Mouse (Mus musculus): ENCODE data around the gene Ier3. TPM values are rescaled to one million over a fixed set of nuclear protein-coding genes. Genes with fewer than 3 reads are reported as not detected.

Ier3 gene
- polyA plus RNA-seq, 1 experiment from 2014 or later = 93.1 TPM

DNA sequence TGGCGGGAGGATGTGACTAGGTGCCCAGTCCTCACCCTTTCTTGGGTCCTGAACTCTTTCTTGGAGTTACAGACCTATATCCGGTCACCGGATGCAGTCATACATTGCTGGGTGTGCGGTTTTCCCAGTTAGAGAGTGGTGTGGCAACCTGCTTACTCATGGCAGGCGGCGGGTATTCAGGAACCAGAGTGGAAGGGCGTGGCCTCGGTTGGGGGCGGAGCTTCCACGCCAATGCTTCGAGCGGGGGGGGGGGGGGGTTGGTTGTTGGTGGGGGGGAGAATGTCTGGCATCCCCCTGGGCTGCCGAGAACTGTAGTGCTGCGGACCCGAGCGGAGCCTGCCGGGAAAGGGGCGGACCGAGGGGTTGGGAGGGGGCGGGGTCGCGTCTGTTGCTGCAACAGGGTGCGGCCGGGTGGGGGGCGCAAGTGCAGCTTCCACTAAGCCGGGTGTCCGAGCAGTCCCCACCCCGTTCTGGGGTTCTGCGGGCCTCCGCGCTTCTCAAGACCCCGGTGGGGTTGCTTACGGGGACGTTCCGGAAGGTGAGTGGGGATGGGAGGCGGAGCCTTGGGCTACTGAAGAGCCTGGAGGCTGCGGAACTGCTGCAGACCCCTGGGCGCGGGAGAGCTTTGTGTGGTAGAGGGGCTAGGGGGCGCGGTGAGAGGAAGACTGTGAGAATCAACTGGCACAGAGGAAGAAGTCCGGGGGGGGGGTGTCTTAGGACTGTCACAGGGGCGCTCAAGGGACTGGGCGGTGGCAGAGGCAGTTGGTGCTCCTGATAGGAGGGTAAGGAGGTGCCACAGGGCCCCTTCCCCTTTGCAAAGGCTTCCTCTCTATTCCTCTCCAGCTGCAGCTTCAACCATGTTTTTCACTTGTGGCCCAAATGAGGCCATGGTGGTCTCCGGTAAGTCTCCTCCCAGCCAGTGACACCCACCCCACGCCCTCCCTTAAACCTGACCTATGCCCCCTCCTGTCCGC, 1.8 kb downstream of the Ier3 start, which contains the start of gene Flot1:
Gene Flot1 (plus strand): TSS at position 267 of the 974 bp plus-strand sequence.
- peak within 1 kb of the TSS; percentile 70 for H3K4me3 ChIP-seq (replicated peaks; ENCODE audit: low read depth, low read length)
- H3K9me3 ChIP-seq (replicated peaks; ENCODE audit: low read length) = no peaks in the 10 kb centered on the region
- peak; percentile 86 for ATAC-seq (replicated peaks; ENCODE audit: low FRiP score, low read depth)
- TF ChIP-seq CTCF (IDR thresholded peaks at IDR 0.05; ENCODE audit: low read depth) = no peak
- no peaks in the 10 kb centered on the region for H3K27me3 ChIP-seq (ENCODE audit: insufficient read depth, low read length)
- 1% methylated on average over 37 of the region's 47 CpGs for WGBS
- peak; percentile 92 for DNase-seq (ENCODE audit: low spot score)
- H3K27ac ChIP-seq = peak within 1 kb of the TSS; percentile 87
- H3K36me3 ChIP-seq (ENCODE audit: insufficient read depth, low read length) = 0 out of 2 replicates have a peak, but pooled peaks cover 10% of the 10 kb centered on the region
- H3K4me1 ChIP-seq (replicated peaks; ENCODE audit: insufficient read depth, low read length) = peaks cover 6% of the 10 kb centered on the region; the same call in 1 of the 2 replicates
- H3K4me2 ChIP-seq (ENCODE audit: low read length) = peak within 1 kb of the TSS; percentile 94
- H3K9ac ChIP-seq (ENCODE audit: low read depth, low read length) = peak within 1 kb of the TSS; percentile 82

DNA sequence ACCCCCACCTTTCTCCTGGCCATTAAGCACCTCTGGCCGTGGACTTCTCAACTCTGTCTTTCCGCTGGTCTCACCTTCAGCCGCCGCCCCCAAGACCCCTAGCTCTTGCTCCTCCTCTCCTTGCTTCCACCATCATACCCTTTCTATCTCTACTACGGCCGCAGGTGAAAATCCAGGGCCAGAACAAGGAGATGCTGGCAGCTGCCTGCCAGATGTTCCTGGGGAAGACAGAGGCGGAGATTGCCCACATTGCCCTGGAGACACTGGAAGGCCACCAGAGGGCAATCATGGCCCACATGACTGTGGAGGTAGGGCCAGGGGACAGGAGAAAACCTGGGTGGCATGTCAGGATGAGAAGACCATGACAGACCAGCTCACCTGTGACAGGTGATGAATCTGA, 2.9 kb downstream of the Ier3 start:
- Histone ChIP-seq H3K9me3 (replicated peaks; ENCODE audit: low read length) (no peaks in the 10 kb centered on the region), H3K4me2 (ENCODE audit: low read length) (peak overlapping the region; percentile 94; the same call in 1 of the 2 replicates), H3K27me3 (ENCODE audit: insufficient read depth, low read length) (no peaks in the 10 kb centered on the region), H3K4me3 (replicated peaks; ENCODE audit: low read depth, low read length) (no peak overlapping the region), H3K9ac (ENCODE audit: low read depth, low read length) (no peak overlapping the region), H3K4me1 (replicated peaks; ENCODE audit: insufficient read depth, low read length) (peaks cover 6% of the 10 kb centered on the region; the same call in 1 of the 2 replicates), H3K36me3 (ENCODE audit: insufficient read depth, low read length) (0 out of 2 replicates have a peak, but pooled peaks cover 10% of the 10 kb centered on the region), H3K27ac (0 out of 2 replicates have a peak overlapping the region, but pooled peaks have one; percentile 87)
- ATAC-seq (replicated peaks; ENCODE audit: low FRiP score, low read depth) (no peak), DNase-seq (ENCODE audit: low spot score) (no peak)
- 60% methylated on average over 7 of the region's 7 CpGs for WGBS
- TF ChIP-seq CTCF (IDR thresholded peaks at IDR 0.05; ENCODE audit: low read depth) = peak; percentile 52; the same call in 1 of the 2 replicates

DNA sequence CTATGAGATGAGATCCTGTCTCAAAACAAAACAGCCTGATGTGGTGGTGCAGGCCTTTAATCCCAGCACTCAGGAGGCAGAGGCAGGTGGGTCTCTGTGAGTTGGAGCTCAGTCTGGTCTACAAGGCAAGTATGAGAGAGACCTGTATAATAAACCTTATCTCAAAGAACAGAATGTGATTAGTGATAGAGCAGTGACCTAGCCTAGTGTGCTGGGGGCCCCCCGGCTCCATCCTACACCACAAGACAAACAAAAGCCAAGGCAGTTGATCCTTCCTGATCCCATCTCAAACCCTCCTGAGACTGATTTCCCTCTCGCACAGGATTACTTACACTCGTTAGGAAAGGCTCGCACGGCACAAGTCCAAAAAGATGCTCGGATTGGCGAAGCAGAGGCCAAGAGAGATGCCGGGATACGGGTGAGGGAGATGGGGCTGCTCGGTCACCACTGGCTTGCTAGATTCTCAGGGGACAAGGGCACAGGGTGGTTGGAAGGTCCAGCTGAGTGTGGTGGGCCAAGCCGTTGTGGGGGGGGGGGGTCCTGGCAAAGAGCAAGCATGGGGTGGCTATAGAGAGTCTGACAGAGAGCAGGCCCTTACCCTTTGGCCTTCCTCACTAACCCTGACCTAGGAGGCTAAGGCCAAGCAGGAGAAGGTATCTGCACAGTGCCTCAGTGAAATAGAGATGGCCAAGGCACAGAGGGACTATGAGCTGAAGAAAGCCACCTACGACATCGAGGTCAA, 3.8 kb downstream of the Ier3 start:
- 0 out of 2 replicates have a peak, but pooled peaks cover 10% of the 10 kb centered on the region for H3K36me3 ChIP-seq (ENCODE audit: insufficient read depth, low read length)
- no peak overlapping the region for H3K9ac ChIP-seq (ENCODE audit: low read depth, low read length)
- peaks cover 6% of the 10 kb centered on the region; the same call in 1 of the 2 replicates for H3K4me1 ChIP-seq (replicated peaks; ENCODE audit: insufficient read depth, low read length)
- no peak for TF ChIP-seq CTCF (IDR thresholded peaks at IDR 0.05; ENCODE audit: low read depth)
- no peak overlapping the region for H3K4me3 ChIP-seq (replicated peaks; ENCODE audit: low read depth, low read length)
- WGBS = 94% methylated on average over 13 of the region's 13 CpGs
- ATAC-seq (replicated peaks; ENCODE audit: low FRiP score, low read depth) (no peak), DNase-seq (ENCODE audit: low spot score) (no peak)
- no peaks in the 10 kb centered on the region for H3K27me3 ChIP-seq (ENCODE audit: insufficient read depth, low read length)
- no peaks in the 10 kb centered on the region for H3K9me3 ChIP-seq (replicated peaks; ENCODE audit: low read length)
- no peak overlapping the region for H3K4me2 ChIP-seq (ENCODE audit: low read length)
- H3K27ac ChIP-seq = no peak overlapping the region

GRCm38 (mm10) chr17:35829737-35830136, 8.3 kb downstream of the Ier3 start:
- Histone ChIP-seq H3K9me3 (replicated peaks; ENCODE audit: low read length) (no peaks in the 10 kb centered on the region), H3K27me3 (ENCODE audit: insufficient read depth, low read length) (no peaks in the 10 kb centered on the region), H3K36me3 (ENCODE audit: insufficient read depth, low read length) (peaks cover 28% of the 10 kb centered on the region), H3K4me1 (replicated peaks; ENCODE audit: insufficient read depth, low read length) (peaks cover 2% of the 10 kb centered on the region; the same call in 1 of the 2 replicates), H3K9ac (ENCODE audit: low read depth, low read length) (no peak overlapping the region), H3K27ac (no peak overlapping the region), H3K4me3 (replicated peaks; ENCODE audit: low read depth, low read length) (no peak overlapping the region), H3K4me2 (ENCODE audit: low read length) (no peak overlapping the region)
- peak; percentile 76 for ATAC-seq (replicated peaks; ENCODE audit: low FRiP score, low read depth)
- DNase-seq (ENCODE audit: low spot score) = peak; percentile 97
- WGBS = 1% methylated on average over 18 of the region's 21 CpGs
- peak; percentile 97 for TF ChIP-seq CTCF (IDR thresholded peaks at IDR 0.05; ENCODE audit: low read depth)

DNA sequence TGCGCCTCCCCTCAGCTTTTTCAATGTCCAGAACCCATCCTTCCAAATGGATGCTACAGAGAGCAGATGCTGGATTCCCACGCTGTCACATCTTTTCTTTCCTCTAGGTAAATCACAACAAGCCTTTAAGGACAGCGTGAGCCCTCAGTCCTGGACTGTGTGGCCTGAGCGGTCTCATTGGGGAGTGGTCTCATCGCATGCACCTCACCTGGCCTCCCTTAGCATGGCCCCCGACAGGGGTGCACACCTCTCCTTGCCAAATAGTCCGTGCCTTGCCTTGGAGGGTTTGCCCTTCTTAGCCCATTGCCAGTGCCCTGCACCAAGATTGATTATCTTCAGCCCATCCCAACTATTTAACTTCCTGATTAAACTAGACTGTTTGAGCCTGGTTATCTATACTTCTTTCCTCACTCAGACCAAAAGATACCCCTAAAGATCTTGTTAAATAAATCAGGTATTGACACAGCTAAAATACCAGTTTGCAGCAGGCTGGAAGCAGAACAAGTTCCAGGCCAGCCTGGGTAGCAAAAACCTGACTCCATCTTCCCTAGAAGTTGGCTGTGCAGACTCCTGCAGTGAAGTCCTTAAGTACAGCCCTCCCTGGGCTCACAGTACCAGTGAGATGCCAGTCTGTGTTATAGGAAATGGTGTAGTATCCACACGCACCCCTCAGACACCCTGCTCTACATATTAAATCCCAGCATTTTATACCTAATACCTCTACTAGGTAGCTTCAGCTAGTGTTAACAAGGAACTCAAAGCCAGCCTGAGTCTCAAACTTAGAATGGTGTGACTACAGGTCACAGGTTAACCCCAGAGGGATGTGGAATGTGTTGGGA, 11.1 kb downstream of the Ier3 start:
- 64% methylated on average over 8 of the region's 8 CpGs for whole genome bisulfite sequencing
- Histone ChIP-seq H3K4me1 (replicated peaks; ENCODE audit: insufficient read depth, low read length) (peaks cover 10% of the 10 kb centered on the region), H3K9ac (ENCODE audit: low read depth, low read length) (no peak overlapping the region), H3K27me3 (ENCODE audit: insufficient read depth, low read length) (no peaks in the 10 kb centered on the region), H3K4me3 (replicated peaks; ENCODE audit: low read depth, low read length) (no peak overlapping the region), H3K9me3 (replicated peaks; ENCODE audit: low read length) (no peaks in the 10 kb centered on the region), H3K36me3 (ENCODE audit: insufficient read depth, low read length) (peaks cover 31% of the 10 kb centered on the region), H3K4me2 (ENCODE audit: low read length) (no peak overlapping the region), H3K27ac (no peak overlapping the region)
- no peak for TF ChIP-seq CTCF (IDR thresholded peaks at IDR 0.05; ENCODE audit: low read depth)
- no peak for DNase-seq (ENCODE audit: low spot score)
- ATAC-seq (replicated peaks; ENCODE audit: low FRiP score, low read depth) = no peak

Data from kidney, postnatal 0 days (tissue).